ENCODE assay signal across 18 mouse cellular contexts in genomic region chr1:181395234-181395828, GRCm38 (mm10). TPM values are rescaled to one million over a fixed set of nuclear protein-coding genes. Genes with fewer than 3 reads are reported as not detected.
A peak's percentile ranks its signal among the peaks of the same experiment; 100 is the strongest.
DNase-seq lines count a peak whose midpoint lies in the region; ATAC-seq and TF ChIP-seq lines count a peak whose summit lies in the region.
"Had no signal": no experiment of that assay in that cellular context is flagged by ENCODE, and none has a peak within 500 bp of the region (broad histone marks: within the 10 kb centered on the region; RNA-seq: fewer than 3 reads in every experiment).

No protein-coding gene starts in this region.

- no peak overlapping the region for H3K4me3 ChIP-seq in embryonic fibroblast, embryonic 13.5 days (ENCODE audit: insufficient read depth, low read length)
- H3K4me3 ChIP-seq in intestine, postnatal 0 days (ENCODE audit: low read depth, low read length) = no peak overlapping the region
- no peak overlapping the region for H3K4me3 ChIP-seq in forebrain, embryonic 14.5 days (ENCODE audit: low read depth, low read length)
- H3K4me3 ChIP-seq: embryonic facial prominence, embryonic 10.5 days; forebrain, embryonic 10.5 days; gastrocnemius, adult 2 months; hindbrain, embryonic 10.5 days; limb, embryonic 15.5 days; lung, embryonic 15.5 days had no signal

- H3K9ac ChIP-seq in intestine, postnatal 0 days (ENCODE audit: low read depth, low read length) = no peak overlapping the region
- no peak overlapping the region for H3K9ac ChIP-seq in forebrain, embryonic 14.5 days (ENCODE audit: low read length)
- H3K9ac ChIP-seq: limb, embryonic 15.5 days; lung, embryonic 15.5 days had no signal

- no peak for TF ChIP-seq CTCF in embryonic fibroblast, embryonic 13.5 days (IDR thresholded peaks at IDR 0.05; ENCODE audit: borderline replicate concordance, insufficient read depth, low read length)
- no peak for TF ChIP-seq CTCF in intestine, postnatal 0 days (IDR thresholded peaks at IDR 0.05; ENCODE audit: low read depth)

- H3K4me1 ChIP-seq in embryonic fibroblast, embryonic 13.5 days (ENCODE audit: control insufficient read depth, insufficient read depth, low read length) = peaks cover 3% of the 10 kb centered on the region; the same call in 1 of the 2 replicates
- no peaks in the 10 kb centered on the region for H3K4me1 ChIP-seq in intestine, postnatal 0 days (replicated peaks; ENCODE audit: control insufficient read depth, insufficient read depth, low read length)
- H3K4me1 ChIP-seq in forebrain, embryonic 14.5 days (ENCODE audit: control insufficient read depth, insufficient read depth, low read length) = peaks cover 6% of the 10 kb centered on the region

- no peak overlapping the region for H3K4me2 ChIP-seq in intestine, postnatal 0 days (replicated peaks; ENCODE audit: low read depth)
- H3K4me2 ChIP-seq in forebrain, embryonic 14.5 days (ENCODE audit: low read length) = no peak overlapping the region
- H3K4me2 ChIP-seq: limb, embryonic 15.5 days; lung, embryonic 15.5 days had no signal

- WGBS in intestine, postnatal 0 days = 76% methylated on average over 6 of the region's 6 CpGs
- 94% methylated on average over 6 of the region's 6 CpGs for WGBS in forebrain, embryonic 14.5 days

- ATAC-seq in megakaryocyte progenitor cell, adult 5-6 weeks (replicated peaks; ENCODE audit: poor library complexity) = peak; percentile 72
- no peak for ATAC-seq in intestine, postnatal 0 days
- no peak for ATAC-seq in forebrain, embryonic 14.5 days

- no peak for TF ChIP-seq POLR2A in embryonic fibroblast, embryonic 13.5 days (IDR thresholded peaks at IDR 0.05; ENCODE audit: low read depth, low read length)

- no peaks in the 10 kb centered on the region for H3K36me3 ChIP-seq in intestine, postnatal 0 days (ENCODE audit: control insufficient read depth, insufficient read depth)
- no peaks in the 10 kb centered on the region for H3K36me3 ChIP-seq in forebrain, embryonic 14.5 days (ENCODE audit: control insufficient read depth, insufficient read depth, low read length)
- H3K36me3 ChIP-seq: embryonic facial prominence, embryonic 10.5 days; forebrain, embryonic 10.5 days; hindbrain, embryonic 10.5 days; limb, embryonic 15.5 days; lung, embryonic 15.5 days had no signal

- 0 out of 2 replicates have a peak overlapping the region, but pooled peaks have one; percentile 4 for H3K27ac ChIP-seq in embryonic fibroblast, embryonic 13.5 days (ENCODE audit: insufficient read depth, low read length)
- H3K27ac ChIP-seq in intestine, postnatal 0 days (ENCODE audit: low read depth, low read length) = no peak overlapping the region
- no peak overlapping the region for H3K27ac ChIP-seq in forebrain, embryonic 14.5 days (ENCODE audit: low read depth, low read length)
- H3K27ac ChIP-seq: embryonic facial prominence, embryonic 10.5 days; forebrain, embryonic 10.5 days; gastrocnemius, adult 2 months; hindbrain, embryonic 10.5 days; limb, embryonic 15.5 days; lung, embryonic 15.5 days had no signal

- no peaks in the 10 kb centered on the region for H3K9me3 ChIP-seq in intestine, postnatal 0 days (ENCODE audit: control insufficient read depth)
- no peaks in the 10 kb centered on the region for H3K9me3 ChIP-seq in forebrain, embryonic 14.5 days (replicated peaks; ENCODE audit: control insufficient read depth, low read length)
- H3K9me3 ChIP-seq: embryonic facial prominence, embryonic 10.5 days; forebrain, embryonic 10.5 days; hindbrain, embryonic 10.5 days; limb, embryonic 15.5 days; lung, embryonic 15.5 days had no signal

- peak; percentile 50 for DNase-seq in adrenal gland, adult 2 months
- no peak for DNase-seq in adrenal gland, postnatal 10 days
- DNase-seq in A20 (ENCODE audit: low read depth, low spot score) = peak; percentile 15
- no peak for DNase-seq in forebrain, embryonic 14.5 days (ENCODE audit: low spot score)
- DNase-seq in left cerebral cortex, adult 18-20 months (ENCODE audit: low spot score in 2 of 2) = no peak
- DNase-seq: cerebellum, adult 11-12 months; gastrocnemius, adult 2 months; kidney, adult 18-20 months; thymus, adult 2 months had no signal

- H3K27me3 ChIP-seq in intestine, postnatal 0 days (replicated peaks; ENCODE audit: control insufficient read depth, insufficient read depth, low read length) = no peaks in the 10 kb centered on the region
- H3K27me3 ChIP-seq in forebrain, embryonic 14.5 days (replicated peaks; ENCODE audit: control insufficient read depth, insufficient read depth, low read length) = no peaks in the 10 kb centered on the region
- H3K27me3 ChIP-seq: limb, embryonic 15.5 days; lung, embryonic 15.5 days had no signal

RNA-seq across cellular contexts. Expression of gene Cnih3, which starts 42.9 kb away (rescaled TPM):
- total RNA-seq in adrenal gland, adult 2 months (2021) = not detected
- polyA plus RNA-seq in adrenal gland, adult 2 months (2012; rRNA removed) = 0.03 TPM in 1 of 2 replicates, not detected in the other
- not detected for total RNA-seq in adrenal gland, postnatal 10 days (2021)
- polyA plus RNA-seq in embryonic fibroblast, embryonic 13.5 days (2011; ENCODE audit: insufficient read length, low read depth, missing spikeins) = not detected in 2 replicates
- not detected in 2 replicates for total RNA-seq in megakaryocyte progenitor cell, adult 5-6 weeks (2015)
- not detected in 2 replicates for total RNA-seq in megakaryocyte progenitor cell, adult 5-6 weeks (2017)
- polyA plus RNA-seq in intestine, postnatal 0 days (2015; fragmentation: Nextera tagmentation; extraction: Ambion mirVana) = 0.13 and 0.25 TPM in 2 replicates
- polyA plus RNA-seq in forebrain, embryonic 14.5 days (2014; fragmentation: Nextera tagmentation; extraction: Ambion mirVana) = 17.0 and 27.9 TPM in 2 replicates
- total RNA-seq in left cerebral cortex, adult 18-20 months (2021) = 10 to 100 TPM; 73.8 to 96.1 TPM
- total RNA-seq: gastrocnemius, adult 2 months had no signal
- polyA plus RNA-seq: large intestine, adult 2 months; thymus, adult 2 months had no signal

Comparison
In these comparisons a context has a peak if more than half of its experiments do, and no peak if none do; other contexts are left out.
1. DNase-seq: peak in adrenal gland, adult 2 months (single experiment) and A20 (single experiment); none in adrenal gland, postnatal 10 days (single experiment), forebrain, embryonic 14.5 days (single experiment) and left cerebral cortex, adult 18-20 months (0 of 2).
2. RNA of gene Cnih3, which starts 42.9 kb away (total RNA-seq): 73.8 to 96.1 TPM in left cerebral cortex, adult 18-20 months; not detected in adrenal gland, postnatal 10 days, not detected in adrenal gland, adult 2 months and not detected in megakaryocyte progenitor cell, adult 5-6 weeks; every median in the first group is over 10 times any median in the second.